Mouse (Mus musculus) gastrocnemius, adult 2 months (tissue): Measurements from ENCODE around the gene Pkhd1. TPM values are rescaled to one million over a fixed set of nuclear protein-coding genes. Genes with fewer than 3 reads are reported as not detected.

Experiments used
- DNase-seq: peaks from one replicate; pipeline ENCODE4 v3.0.0; 2022
- H3K27ac ChIP-seq: fragments of 200-600 bp; 2 replicates; pipeline ENCODE4 v1.8.1; 2022; ENCODE audit warnings: mild to moderate bottlenecking
- H3K4me3 ChIP-seq: fragments of 200-600 bp; 2 replicates; pipeline ENCODE4 v1.8.1; 2022; ENCODE audit warnings: mild to moderate bottlenecking, moderate library complexity
- CTCF ChIP-seq: fragments of 200-600 bp; IDR thresholded peaks from 2 replicates; pipeline ENCODE4 v1.8.1; 2022; ENCODE audit warnings: antibody characterized with exemption, mild to moderate bottlenecking, moderate library complexity
- intact Hi-C: fragments of 180-260 bp; cut with DNase I; formaldehyde crosslinking; loops from one replicate; pipeline ENCODE4 v1.15.1; 2025
- total RNA-seq, 2 experiments: library from RNA; stranded (reverse); gene quantifications; 2 replicates each; pipeline ENCODE4 v1.2.3; 2021

Pkhd1 gene
- total RNA-seq, 2 experiments from 2014 or later, result 0.06 TPM; not detected in 1

- DNase-seq, result no peak
- no peak for TF ChIP-seq CTCF
- intact Hi-C loops, result no loop called here
- H3K27ac ChIP-seq, result no peak overlapping the region
- no peak overlapping the region for H3K4me3 ChIP-seq
These were observed 12.4 kb downstream of the Pkhd1 start for GRCm38 (mm10) chr1:20605489-20605888.

DNA sequence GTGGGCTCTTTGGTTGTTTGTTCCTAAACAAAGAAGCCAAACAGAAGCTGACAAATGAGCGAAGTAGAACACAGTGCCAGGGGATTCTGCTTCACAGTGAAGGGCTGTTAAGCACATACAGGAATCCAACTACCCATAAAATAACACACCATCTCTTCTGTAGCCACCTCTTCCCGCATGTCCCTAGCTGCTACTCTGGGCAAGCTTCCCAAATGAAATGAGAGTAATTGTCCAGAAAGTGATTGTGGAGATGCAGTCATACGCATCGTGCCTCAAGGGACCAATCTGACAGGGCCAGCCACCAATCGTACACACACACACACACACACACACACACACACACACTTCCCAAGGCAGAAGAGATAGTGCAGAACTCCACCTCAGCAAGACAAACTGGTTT is 27.4 kb downstream of the Pkhd1 start:
- DNase-seq, result no peak
- Histone ChIP-seq H3K27ac (no peak overlapping the region), H3K4me3 (no peak overlapping the region)
- intact Hi-C loops, result no loop called here
- no peak for TF ChIP-seq CTCF

GRCm38 (mm10) chr1:20571469-20571868 is 46.4 kb downstream of the Pkhd1 start:
- H3K4me3 ChIP-seq, result no peak overlapping the region
- H3K27ac ChIP-seq, result no peak overlapping the region
- intact Hi-C loops, result no loop called here
- no peak for TF ChIP-seq CTCF
- DNase-seq, result no peak

GRCm38 (mm10) chr1:20569430-20569829 is 48.4 kb downstream of the Pkhd1 start:
- H3K27ac ChIP-seq, result no peak overlapping the region
- intact Hi-C loops, result no loop called here
- H3K4me3 ChIP-seq, result no peak overlapping the region
- no peak for TF ChIP-seq CTCF
- DNase-seq, result no peak

DNA sequence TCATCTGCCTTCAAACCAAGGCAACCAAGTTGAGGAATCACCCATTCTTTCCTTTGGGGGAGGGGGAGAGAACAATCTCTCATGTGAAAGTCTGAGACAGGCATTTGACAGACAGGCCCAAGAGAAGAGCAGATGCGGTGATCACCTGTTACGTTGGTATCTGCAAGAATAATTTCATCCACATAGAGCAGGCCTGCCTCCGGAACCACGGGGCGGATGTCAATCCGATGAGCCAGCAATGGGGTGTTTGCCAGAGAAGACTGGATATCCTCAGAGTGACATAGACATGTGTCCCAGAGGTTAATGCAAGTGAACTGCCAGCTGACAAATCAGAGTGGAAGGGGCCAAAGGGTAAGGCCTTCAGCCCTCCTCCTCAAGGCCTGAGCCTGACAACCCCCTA is 59.4 kb downstream of the Pkhd1 start:
- no peak for TF ChIP-seq CTCF

DNA sequence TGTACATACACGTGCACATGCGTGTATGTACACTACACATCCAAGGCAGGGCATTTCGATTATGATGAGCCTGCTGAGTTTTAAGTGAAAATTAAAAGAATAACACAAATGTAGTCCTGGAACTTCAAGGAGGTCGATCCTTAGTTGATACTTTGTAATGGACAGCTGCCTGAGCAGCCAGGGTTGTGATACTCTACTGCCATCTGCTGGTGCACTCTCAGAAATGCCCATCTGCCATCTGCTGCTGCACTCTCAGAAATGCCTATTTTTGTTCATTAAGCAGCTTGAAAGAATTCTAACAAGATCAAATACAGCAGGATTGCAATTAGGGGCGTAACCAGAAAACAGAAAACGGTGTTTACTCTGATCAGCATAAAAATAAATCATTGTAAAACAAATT is 63.5 kb downstream of the Pkhd1 start:
- peak; percentile 80 for TF ChIP-seq CTCF
- intact Hi-C loops, result no loop called here
- DNase-seq, result peak; percentile 29

More for the DNA sequence above, 59.4 kb downstream of the Pkhd1 start:
- DNase-seq, result peak; percentile 18
- Histone ChIP-seq H3K4me3 (no peak overlapping the region), H3K27ac (no peak overlapping the region)
- intact Hi-C loops, result no loop called here

GRCm38 (mm10) chr1:20551334-20551733 is 66.5 kb downstream of the Pkhd1 start:
- DNase-seq, result no peak
- no peak for TF ChIP-seq CTCF
- intact Hi-C loops, result no loop called here
- no peak overlapping the region for H3K27ac ChIP-seq
- no peak overlapping the region for H3K4me3 ChIP-seq

More for the DNA sequence above, 63.5 kb downstream of the Pkhd1 start:
- no peak overlapping the region for H3K4me3 ChIP-seq
- H3K27ac ChIP-seq, result no peak overlapping the region

- no peak overlapping the region for H3K4me3 ChIP-seq
- intact Hi-C loops, result no loop called here
- TF ChIP-seq CTCF, result no peak
- no peak overlapping the region for H3K27ac ChIP-seq
- DNase-seq, result no peak
These were observed 73.3 kb downstream of the Pkhd1 start for GRCm38 (mm10) chr1:20544526-20544925.

- peak; percentile 78 for TF ChIP-seq CTCF
- H3K4me3 ChIP-seq, result no peak overlapping the region
- peak; percentile 20 for DNase-seq
- H3K27ac ChIP-seq, result no peak overlapping the region
- intact Hi-C loops, result loop anchor here (1.0 kb wide), 1 partner anchor 202 kb away; no protein-coding TSS in a partner anchor
These were observed 104.3 kb downstream of the Pkhd1 start for GRCm38 (mm10) chr1:20513364-20514084.

GRCm38 (mm10) chr1:20498965-20499364 is 118.9 kb downstream of the Pkhd1 start:
- no peak overlapping the region for H3K4me3 ChIP-seq
- no peak overlapping the region for H3K27ac ChIP-seq
- DNase-seq, result no peak
- intact Hi-C loops, result no loop called here
- TF ChIP-seq CTCF, result no peak

DNA sequence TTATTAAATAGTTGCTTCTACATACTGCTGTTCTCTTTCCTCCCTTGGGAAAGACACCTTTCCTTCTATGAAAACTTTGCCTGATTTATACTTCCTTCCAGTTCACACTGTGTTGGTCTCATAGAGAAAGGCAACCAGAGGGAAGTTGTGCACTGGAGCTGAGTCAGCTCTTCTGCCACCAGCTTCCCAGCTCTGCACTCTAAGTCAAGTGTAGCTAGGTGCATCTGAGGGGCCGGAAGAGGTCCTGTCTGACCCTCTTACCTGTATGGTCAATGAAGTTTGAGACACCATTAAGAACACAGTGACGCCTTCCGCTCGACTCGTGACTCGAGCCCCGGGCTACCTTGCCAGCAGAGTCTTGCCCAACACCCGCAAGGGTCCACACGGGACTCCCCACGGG is 131.8 kb downstream of the Pkhd1 start:
- intact Hi-C loops, result no loop called here

GRCm38 (mm10) chr1:20481843-20482242 is 136.0 kb downstream of the Pkhd1 start:
- DNase-seq, result no peak
- intact Hi-C loops, result no loop called here
- no peak for TF ChIP-seq CTCF
- Histone ChIP-seq H3K27ac (no peak overlapping the region), H3K4me3 (no peak overlapping the region)

More for the DNA sequence above, 131.8 kb downstream of the Pkhd1 start:
- TF ChIP-seq CTCF, result no peak
- no peak overlapping the region for H3K27ac ChIP-seq
- no peak for DNase-seq
- no peak overlapping the region for H3K4me3 ChIP-seq

GRCm38 (mm10) chr1:20478695-20479094 is 139.2 kb downstream of the Pkhd1 start:
- no peak for DNase-seq
- Histone ChIP-seq H3K27ac (no peak overlapping the region), H3K4me3 (no peak overlapping the region)
- TF ChIP-seq CTCF, result no peak
- intact Hi-C loops, result no loop called here

DNA sequence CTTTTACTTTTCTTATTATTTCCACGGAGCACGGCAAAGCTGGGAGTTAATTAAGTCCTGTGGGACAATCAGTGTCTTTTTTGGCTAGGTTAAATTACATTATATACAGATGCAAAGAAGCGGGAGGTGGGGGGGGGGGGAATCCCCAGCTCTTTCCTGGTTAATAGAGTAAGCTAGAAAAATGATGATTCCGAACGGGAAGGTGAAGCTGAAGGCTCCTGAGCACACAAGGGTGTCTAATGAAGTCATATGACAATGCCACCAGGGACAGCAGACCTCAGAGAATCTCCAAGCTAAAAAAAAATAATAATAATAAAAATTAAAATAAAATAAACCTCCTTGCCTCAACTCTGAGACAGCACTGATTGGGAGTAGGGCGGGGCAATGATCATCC is 139.6 kb downstream of the Pkhd1 start:
- DNase-seq, result no peak
- intact Hi-C loops, result no loop called here
- Histone ChIP-seq H3K4me3 (no peak overlapping the region; the same call in 1 of the 2 replicates), H3K27ac (no peak overlapping the region)
- no peak for TF ChIP-seq CTCF
